Mouse (Mus musculus) 3134 (cell line): ENCODE measurements around the gene Emc3.
A peak's percentile ranks its signal among the peaks of the same experiment; 100 is the strongest.

Experiments used
- DNase-seq: peaks from one replicate; pipeline ENCODE4 v3.0.0-alpha.2; 2011; ENCODE audit warnings: low spot score; ENCODE audit not compliant: insufficient read length; ENCODE audit errors: extremely low read depth

Emc3 gene

DNA sequence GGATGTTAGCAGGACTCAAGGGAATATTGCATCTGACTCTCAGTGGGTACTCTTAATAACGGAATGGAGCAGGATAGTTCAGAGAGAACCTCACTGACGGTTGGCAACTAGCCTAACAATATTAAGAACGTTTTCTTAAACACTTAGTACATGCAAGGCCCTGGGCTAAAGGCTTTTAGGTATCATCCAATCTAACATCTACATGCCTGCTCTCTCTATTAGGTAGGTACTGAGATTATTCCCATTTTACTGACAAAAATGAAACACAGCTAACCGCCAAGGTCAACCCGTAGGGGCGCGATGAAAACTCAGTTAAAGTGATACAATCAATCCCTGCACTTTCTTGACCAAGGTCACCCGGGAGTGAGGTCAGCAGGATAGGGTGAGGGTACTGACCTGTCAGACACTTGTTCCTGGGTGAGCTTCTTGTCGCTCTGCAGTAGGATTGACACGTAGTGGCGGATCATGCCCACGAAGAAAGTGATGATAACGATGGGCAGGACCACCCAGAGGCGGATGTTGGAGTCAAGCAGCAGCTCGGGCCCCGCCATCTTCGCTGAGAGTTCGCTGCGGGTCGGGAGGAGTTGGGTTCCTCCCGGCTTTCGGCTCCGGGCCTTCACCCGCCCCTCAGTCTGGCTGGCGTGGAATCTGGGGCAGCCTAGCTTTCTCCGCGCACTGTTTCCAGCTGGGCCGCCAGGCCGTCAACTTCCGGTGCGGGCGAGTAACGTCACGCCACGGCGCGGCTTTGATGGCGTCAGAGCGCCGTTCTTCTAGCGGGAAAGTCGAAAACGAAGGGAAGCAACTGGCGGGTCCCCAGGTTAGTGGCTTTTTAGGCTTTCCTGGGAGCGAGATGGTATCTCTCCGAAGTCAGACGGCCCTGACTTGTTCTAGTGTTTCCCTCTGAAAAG lies at the start of gene Emc3, which contains the start of gene Fancd2:
TSS of gene Emc3 (minus strand) at position 721 of the 908 bp plus-strand sequence.
TSS of gene Fancd2 (plus strand) at position 751 of the 908 bp plus-strand sequence.
- peak; percentile 96 for DNase-seq

DNA sequence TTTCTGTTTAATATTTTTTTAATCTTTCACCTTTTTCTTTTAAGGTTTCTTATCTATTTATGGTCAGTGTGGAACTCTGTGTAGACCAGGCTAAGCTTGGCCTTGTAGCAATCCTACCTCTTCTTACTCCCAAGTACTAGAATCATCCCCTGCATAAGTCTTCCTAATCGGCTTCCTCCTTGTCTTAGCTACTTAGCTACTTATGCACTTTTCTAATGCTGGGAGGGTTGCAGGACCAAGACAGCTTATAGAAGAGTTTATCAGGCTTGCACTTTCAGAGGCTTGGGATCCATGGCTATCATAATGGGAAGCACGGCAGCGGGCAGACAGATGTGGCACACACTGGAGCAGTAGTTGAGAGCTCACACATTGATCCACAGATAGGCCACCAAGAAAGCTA lies 47.9 kb upstream of the Emc3 start:
- DNase-seq, result no peak

- DNase-seq, result no peak
Observed at GRCm38 (mm10) chr6:113576044-113576443, 44.6 kb upstream of the Emc3 start.

DNA sequence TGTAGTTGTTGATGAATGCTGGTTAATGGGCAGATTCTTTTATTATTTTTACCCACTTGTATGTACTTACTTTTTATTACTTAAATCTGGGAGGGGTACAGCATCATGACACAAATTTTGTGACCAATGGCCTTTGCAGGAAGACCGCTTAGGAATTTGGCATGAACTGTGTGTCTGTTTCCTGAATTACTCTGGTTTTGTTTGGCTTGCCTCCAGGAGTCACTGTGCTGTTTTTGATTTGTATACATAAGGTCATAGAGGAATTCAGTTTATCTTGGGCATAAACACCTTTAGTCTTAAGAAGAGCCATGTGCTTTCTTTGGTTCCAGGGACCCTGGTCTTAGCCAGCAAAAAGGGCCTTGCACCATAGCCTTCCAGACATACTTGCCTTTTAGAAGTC lies 33.1 kb upstream of the Emc3 start:
- no peak for DNase-seq

- no peak for DNase-seq
Observed at GRCm38 (mm10) chr6:113559736-113560135, 28.3 kb upstream of the Emc3 start.

- DNase-seq, result no peak
Observed at GRCm38 (mm10) chr6:113543906-113544481, 12.5 kb upstream of the Emc3 start.

- no peak for DNase-seq
Observed at GRCm38 (mm10) chr6:113541610-113542009, 10.2 kb upstream of the Emc3 start.

- DNase-seq, result no peak
Observed at GRCm38 (mm10) chr6:113534886-113535285, 3.4 kb upstream of the Emc3 start.

- peak; percentile 23 for DNase-seq
Observed at GRCm38 (mm10) chr6:113531840-113532404, 470 bp upstream of the Emc3 start.

DNA sequence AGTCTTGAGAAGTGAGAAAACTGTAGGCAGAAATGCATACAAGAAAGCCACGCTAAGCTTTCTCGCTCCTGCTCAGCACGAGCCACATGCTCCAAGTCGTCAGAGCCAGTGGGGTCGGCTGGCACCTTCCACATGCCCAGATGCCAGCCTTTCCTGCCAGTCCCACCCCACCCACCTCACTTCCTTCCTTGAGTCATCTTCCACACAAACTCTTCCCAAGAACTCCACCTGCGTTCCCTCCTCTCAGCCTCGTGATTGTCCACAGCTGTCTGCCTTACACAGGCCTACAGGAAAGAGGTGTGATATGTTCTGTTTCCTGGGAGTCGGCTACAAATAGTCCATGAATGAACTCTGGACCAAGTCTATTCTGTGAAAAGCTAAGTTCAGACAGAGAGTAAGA lies 8.0 kb downstream of the Emc3 start:
- DNase-seq, result peak; percentile 75

DNA sequence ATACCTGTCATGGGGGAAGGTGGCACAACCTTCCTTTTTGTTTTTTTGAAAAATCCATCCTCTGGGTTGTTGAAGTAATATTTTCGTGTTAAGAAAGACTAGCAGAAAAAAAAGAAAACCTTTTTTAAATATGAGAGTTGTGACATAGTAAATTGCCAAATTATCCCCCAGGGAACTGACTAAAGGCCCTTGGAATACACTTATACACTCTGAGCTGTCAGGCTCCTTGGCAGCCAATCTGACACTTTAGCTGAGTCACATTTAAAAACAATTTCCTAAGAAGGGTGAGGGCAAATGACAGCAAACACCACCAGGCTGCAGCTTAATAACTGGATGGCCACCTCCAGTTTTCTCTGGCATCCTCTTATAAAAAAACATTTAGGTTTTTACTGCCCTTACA lies 9.1 kb downstream of the Emc3 start:
- peak; percentile 68 for DNase-seq

DNA sequence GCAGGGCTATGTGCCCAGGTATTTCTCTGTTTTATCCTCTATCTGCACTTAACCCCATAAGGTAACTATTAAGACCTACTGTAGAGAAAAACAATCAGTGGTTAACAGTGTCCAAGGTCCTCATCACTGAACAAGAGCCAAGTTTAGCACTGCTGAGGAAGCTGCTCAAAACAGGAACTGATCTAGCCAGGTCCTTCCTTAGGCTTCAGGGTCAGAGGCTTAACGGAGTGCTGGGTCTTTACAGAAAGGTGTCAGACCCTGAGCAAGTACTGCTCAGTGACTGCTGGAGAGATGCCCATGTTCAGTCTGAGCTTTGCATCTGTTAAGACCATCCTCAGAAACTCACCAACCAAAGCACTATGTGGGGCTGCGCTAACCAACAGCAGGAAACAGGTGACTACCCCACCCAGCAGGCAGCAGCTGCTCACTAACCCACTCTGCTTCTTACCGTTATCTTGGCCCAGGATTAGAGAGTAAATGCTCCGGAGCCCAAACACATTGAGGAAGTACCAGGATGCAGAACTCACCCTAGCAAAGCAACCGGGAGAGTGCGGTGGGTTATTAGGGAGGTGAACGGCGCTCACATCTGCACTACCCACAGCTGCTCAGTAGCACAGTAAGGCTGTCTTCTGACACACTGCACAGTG lies 13.9 kb downstream of the Emc3 start:
- no peak for DNase-seq

DNA sequence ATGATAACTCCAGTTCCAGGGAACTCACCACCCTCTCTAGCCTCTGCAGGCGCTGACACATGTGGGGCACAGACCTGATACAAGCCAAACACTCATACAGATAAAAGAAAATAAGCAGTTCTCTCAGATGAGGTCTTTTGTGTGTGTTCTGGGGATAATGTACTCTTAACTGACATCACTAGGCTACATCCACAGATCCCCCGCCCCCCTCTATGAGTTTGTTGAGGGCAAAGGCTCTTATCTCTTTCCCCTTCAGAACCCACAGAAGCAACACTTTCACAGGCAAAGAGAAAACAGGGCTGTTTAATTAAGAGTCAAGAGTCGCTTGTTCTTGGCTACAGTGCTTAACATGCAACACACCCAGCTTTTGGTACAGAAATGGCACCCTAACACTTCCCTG lies 16.9 kb downstream of the Emc3 start:
- DNase-seq, result no peak

DNA sequence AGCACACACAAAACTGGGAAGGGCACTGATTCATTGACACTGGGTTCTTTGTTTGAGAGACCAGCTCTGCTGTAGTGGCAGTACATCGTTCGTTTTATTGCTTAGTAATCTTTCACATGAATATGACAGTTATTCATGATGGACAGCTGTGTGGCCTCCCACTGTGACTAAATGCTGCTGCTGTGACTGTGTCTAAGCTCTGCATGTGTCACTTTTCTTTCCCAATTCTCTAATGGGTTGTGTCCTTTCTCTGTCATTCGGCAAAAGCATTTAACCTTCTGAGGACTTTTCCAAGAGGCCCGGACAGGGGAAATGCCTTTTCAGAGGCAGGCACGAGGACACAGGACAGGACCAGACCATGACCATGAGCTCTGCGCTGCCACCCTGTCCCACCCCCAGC lies 17.5 kb downstream of the Emc3 start:
- DNase-seq, result peak; percentile 30

GRCm38 (mm10) chr6:113508947-113509280 lies 22.5 kb downstream of the Emc3 start:
- DNase-seq, result peak; percentile 50

GRCm38 (mm10) chr6:113508272-113508946 lies 23.0 kb downstream of the Emc3 start:
- DNase-seq, result no peak

GRCm38 (mm10) chr6:113507130-113507529 lies 24.3 kb downstream of the Emc3 start:
- DNase-seq, result no peak

- no peak for DNase-seq
Observed at GRCm38 (mm10) chr6:113505689-113506088, 25.8 kb downstream of the Emc3 start.

GRCm38 (mm10) chr6:113502801-113503200 lies 28.7 kb downstream of the Emc3 start:
- DNase-seq, result no peak

DNA sequence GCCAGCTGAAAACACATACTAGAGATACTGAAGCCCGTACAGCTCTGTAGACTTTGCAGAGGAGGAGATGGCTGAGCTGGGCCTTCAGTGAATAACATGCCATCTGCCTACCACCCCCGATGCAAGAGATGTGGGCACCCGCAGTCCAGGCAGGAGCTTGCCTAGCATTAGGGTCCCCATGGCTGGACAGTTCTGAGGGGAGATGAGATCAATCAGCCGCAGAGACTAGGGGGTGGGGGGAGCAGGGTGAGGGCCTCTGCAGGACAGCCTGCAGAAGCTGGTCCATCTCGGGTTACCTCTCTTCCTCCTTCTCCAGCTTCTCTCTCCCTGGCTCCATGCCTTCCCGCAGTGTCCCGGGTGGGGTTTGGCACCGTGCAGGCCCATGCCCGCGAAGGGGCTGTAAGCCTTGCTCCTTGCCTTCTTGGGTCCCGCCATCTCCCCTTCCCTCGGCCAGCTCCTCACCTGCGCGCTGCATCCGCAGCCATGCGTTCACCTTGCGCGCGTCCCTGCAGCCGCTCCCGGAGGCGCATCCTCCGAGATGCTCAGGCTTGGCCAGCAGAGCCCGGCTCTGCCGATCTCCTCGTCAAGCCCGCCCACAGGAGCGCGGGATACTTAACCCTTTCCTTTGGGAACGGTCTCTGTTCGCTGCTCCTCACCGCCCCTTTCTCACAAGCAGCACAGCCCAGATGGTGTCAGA lies 29.9 kb downstream of the Emc3 start, which contains the start of gene Prrt3:
TSS of gene Prrt3 (minus strand) at position 544 of the 697 bp plus-strand sequence.
- DNase-seq, result no peak
